Mouse (Mus musculus) limb, embryonic 11.5 days (tissue): Measurements from ENCODE around the gene Prrt2. TPM values are rescaled to one million over a fixed set of nuclear protein-coding genes. Genes with fewer than 3 reads are reported as not detected.

Source experiments
- ATAC-seq: fragments of 200-750 bp; cut with Nextera tagmentation; 2 replicates; pipeline ENCODE4 v1.8.0; 2017; ENCODE audit warnings: low read depth; ENCODE audit not compliant: insufficient number of reproducible peaks, low FRiP score, low TSS enrichment
- DNase-seq: peaks from one replicate; pipeline ENCODE4 v3.0.0-alpha.2; 2015; ENCODE audit warnings: low spot score
- H3K27ac ChIP-seq: fragments of 300-500 bp; sonication (generic); replicated peaks from 2 replicates; pipeline ENCODE4 v1.5.1; 2014; ENCODE audit warnings: low read depth, mild to moderate bottlenecking, low read length
- H3K27me3 ChIP-seq: fragments of 300-500 bp; sonication (generic); 2 replicates; pipeline ENCODE4 v1.6.1; 2014; ENCODE audit warnings: mild to moderate bottlenecking, low read length, mixed read lengths; ENCODE audit not compliant: control insufficient read depth, insufficient read depth
- H3K36me3 ChIP-seq: fragments of 300-500 bp; sonication (generic); 2 replicates; pipeline ENCODE4 v1.6.1; 2014; ENCODE audit warnings: mild to moderate bottlenecking, low read length, moderate library complexity, mixed read lengths; ENCODE audit not compliant: control insufficient read depth, insufficient read depth
- H3K4me1 ChIP-seq: fragments of 300-500 bp; sonication (generic); 2 replicates; pipeline ENCODE4 v1.6.1; 2014; ENCODE audit warnings: low read length, mixed read lengths; ENCODE audit not compliant: control insufficient read depth, insufficient read depth
- H3K4me2 ChIP-seq: fragments of 300-500 bp; sonication (generic); 2 replicates; pipeline ENCODE4 v1.6.1; 2014; ENCODE audit warnings: low read depth, mild to moderate bottlenecking, moderate library complexity; ENCODE audit not compliant: severe bottlenecking
- H3K4me3 ChIP-seq: fragments of 300-500 bp; sonication (generic); 2 replicates; pipeline ENCODE4 v1.5.1; 2014; ENCODE audit warnings: low read depth, low read length
- H3K9ac ChIP-seq: fragments of 300-500 bp; sonication (generic); 2 replicates; pipeline ENCODE4 v1.6.1; 2014; ENCODE audit warnings: mild to moderate bottlenecking, low read length
- H3K9me3 ChIP-seq: fragments of 300-500 bp; sonication (generic); 2 replicates; pipeline ENCODE4 v1.6.1; 2016; ENCODE audit warnings: low read length; ENCODE audit not compliant: control insufficient read depth
- WGBS: fragments of 180-500 bp; shearing (Covaris S2); extraction: QIAGEN DNeasy Blood & Tissue Kit; methylation state at CpG from one replicate; pipeline ENCODE4 v1.1.7; 2014; 5-methylcytosine and 5-hydroxymethylcytosine counted together
- polyA plus RNA-seq: library from polyadenylated mRNA; unstranded; fragments of >200 nt; fragmentation: Nextera tagmentation; extraction: Ambion mirVana; gene quantifications from 2 replicates; pipeline ENCODE4 v1.2.1, GENCODE M21; 2014

Gene Prrt2
- polyA plus RNA-seq, 1 experiment from 2014 or later, result 9.2 TPM

GRCm38 (mm10) chr7:127026984-127027726 lies 6.1 kb upstream of the Prrt2 start, which contains the start of gene Maz:
TSS of gene Maz (minus strand) at chr7:127027037.
- no peaks in the 10 kb centered on the region for H3K9me3 ChIP-seq
- ATAC-seq (peak; percentile 91), DNase-seq (peak; percentile 99)
- peak within 1 kb of the TSS; percentile 99 for H3K9ac ChIP-seq
- peaks cover 33% of the 10 kb centered on the region for H3K36me3 ChIP-seq
- peak within 1 kb of the TSS; percentile 98 for H3K27ac ChIP-seq
- H3K4me3 ChIP-seq, result peak within 1 kb of the TSS; percentile 97
- H3K4me1 ChIP-seq, result peaks cover 31% of the 10 kb centered on the region
- no peaks in the 10 kb centered on the region for H3K27me3 ChIP-seq
- H3K4me2 ChIP-seq, result peak within 1 kb of the TSS; percentile 83
- under 1% methylated on average over 46 of the region's 63 CpGs for whole genome bisulfite sequencing

- Histone ChIP-seq H3K27ac (peak overlapping the region; percentile 98), H3K4me1 (peaks cover 36% of the 10 kb centered on the region), H3K27me3 (no peaks in the 10 kb centered on the region), H3K9me3 (no peaks in the 10 kb centered on the region), H3K36me3 (peaks cover 36% of the 10 kb centered on the region), H3K4me3 (peak overlapping the region; percentile 97), H3K9ac (peak overlapping the region; percentile 99), H3K4me2 (peak overlapping the region; percentile 83)
- no peak for ATAC-seq
- no peak for DNase-seq
- no CpG with 5 or more reads among the region's 48 CpGs for WGBS
Measured at GRCm38 (mm10) chr7:127026616-127026983, 5.6 kb upstream of the Prrt2 start.

- H3K36me3 ChIP-seq, result peaks cover 36% of the 10 kb centered on the region
- DNase-seq, result peak; percentile 84
- peak; percentile 41; the same call in 1 of the 2 replicates for ATAC-seq
Measured at GRCm38 (mm10) chr7:127026161-127026600, 5.2 kb upstream of the Prrt2 start.

GRCm38 (mm10) chr7:127025556-127026160 lies 4.6 kb upstream of the Prrt2 start:
- under 1% methylated on average over 64 of the region's 65 CpGs for WGBS
- peak; percentile 66 for DNase-seq
- ATAC-seq, result no peak

More at GRCm38 (mm10) chr7:127026161-127026600, 5.2 kb upstream of the Prrt2 start:
- peak overlapping the region; percentile 83 for H3K4me2 ChIP-seq
- H3K4me1 ChIP-seq, result peaks cover 38% of the 10 kb centered on the region
- 0% methylated on average over 30 of the region's 48 CpGs for WGBS
- H3K4me3 ChIP-seq, result peak overlapping the region; percentile 97
- H3K9ac ChIP-seq, result peak overlapping the region; percentile 99
- peak overlapping the region; percentile 98 for H3K27ac ChIP-seq
- H3K9me3 ChIP-seq, result no peaks in the 10 kb centered on the region
- H3K27me3 ChIP-seq, result no peaks in the 10 kb centered on the region

GRCm38 (mm10) chr7:127024755-127025555 lies 3.9 kb upstream of the Prrt2 start:
- Histone ChIP-seq H3K4me2 (peak overlapping the region; percentile 83), H3K27me3 (no peaks in the 10 kb centered on the region), H3K4me3 (peak overlapping the region; percentile 97), H3K4me1 (peaks cover 48% of the 10 kb centered on the region), H3K27ac (peak overlapping the region; percentile 98), H3K9me3 (no peaks in the 10 kb centered on the region), H3K36me3 (peaks cover 29% of the 10 kb centered on the region), H3K9ac (peak overlapping the region; percentile 99)
- WGBS, result 1% methylated on average over 30 of the region's 30 CpGs
- DNase-seq (peak; percentile 81), ATAC-seq (peak; percentile 23; the same call in 1 of the 2 replicates)

More at GRCm38 (mm10) chr7:127025556-127026160, 4.6 kb upstream of the Prrt2 start:
- Histone ChIP-seq H3K27ac (peak overlapping the region; percentile 98), H3K36me3 (peaks cover 32% of the 10 kb centered on the region), H3K27me3 (no peaks in the 10 kb centered on the region), H3K4me2 (peak overlapping the region; percentile 83), H3K4me1 (peaks cover 41% of the 10 kb centered on the region), H3K4me3 (peak overlapping the region; percentile 97), H3K9ac (peak overlapping the region; percentile 99), H3K9me3 (no peaks in the 10 kb centered on the region)

- Histone ChIP-seq H3K27ac (0 out of 2 replicates have a peak overlapping the region, but pooled peaks have one; percentile 26), H3K27me3 (no peaks in the 10 kb centered on the region), H3K9me3 (no peaks in the 10 kb centered on the region), H3K9ac (peak overlapping the region; percentile 99), H3K4me3 (peak overlapping the region; percentile 97), H3K4me1 (peaks cover 55% of the 10 kb centered on the region), H3K36me3 (peaks cover 26% of the 10 kb centered on the region), H3K4me2 (peak overlapping the region; percentile 83)
- ATAC-seq, result no peak
- WGBS, result 33% methylated on average over 19 of the region's 19 CpGs
- DNase-seq, result no peak
Measured at GRCm38 (mm10) chr7:127023896-127024690, 3.1 kb upstream of the Prrt2 start.

GRCm38 (mm10) chr7:127023272-127023691 lies 2.3 kb upstream of the Prrt2 start:
- DNase-seq, result no peak
- Histone ChIP-seq H3K4me1 (peaks cover 55% of the 10 kb centered on the region), H3K4me2 (peak overlapping the region; percentile 83), H3K36me3 (peaks cover 23% of the 10 kb centered on the region), H3K9ac (peak overlapping the region; percentile 43), H3K9me3 (no peaks in the 10 kb centered on the region), H3K4me3 (peak overlapping the region; percentile 97), H3K27me3 (no peaks in the 10 kb centered on the region), H3K27ac (peak overlapping the region; percentile 26; the same call in 1 of the 2 replicates)
- 89% methylated on average over 12 of the region's 13 CpGs for WGBS
- no peak for ATAC-seq
